Mouse (Mus musculus): Measurements from ENCODE around the gene Elk3. TPM values are rescaled to one million over a fixed set of nuclear protein-coding genes. Genes with fewer than 3 reads are reported as not detected.
"Not testable (repeated sequence)": the region's sequence is repeated elsewhere in the genome, so short reads cannot be mapped to it uniquely, and the experiment has no call there.

The Elk3 gene
- polyA plus RNA-seq (2015; fragmentation: Nextera tagmentation; extraction: Ambion mirVana): 18.2 and 19.1 TPM in 2 replicates

GRCm38 (mm10) chr10:93310721-93311411 lies at the start of gene Elk3:
Elk3 (minus strand) TSS chr10:93311135.
- peak; percentile 71 for DNase-seq (ENCODE audit: low spot score)

GRCm38 (mm10) chr10:93360623-93361022 lies 49.7 kb upstream of the Elk3 start:
- no peak for DNase-seq (ENCODE audit: low spot score)

- DNase-seq (ENCODE audit: low spot score): not testable (repeated sequence)
Measured at GRCm38 (mm10) chr10:93360190-93360589, 49.3 kb upstream of the Elk3 start.

- DNase-seq (ENCODE audit: low spot score): no peak
Measured at GRCm38 (mm10) chr10:93359339-93359863, 48.5 kb upstream of the Elk3 start.

DNA sequence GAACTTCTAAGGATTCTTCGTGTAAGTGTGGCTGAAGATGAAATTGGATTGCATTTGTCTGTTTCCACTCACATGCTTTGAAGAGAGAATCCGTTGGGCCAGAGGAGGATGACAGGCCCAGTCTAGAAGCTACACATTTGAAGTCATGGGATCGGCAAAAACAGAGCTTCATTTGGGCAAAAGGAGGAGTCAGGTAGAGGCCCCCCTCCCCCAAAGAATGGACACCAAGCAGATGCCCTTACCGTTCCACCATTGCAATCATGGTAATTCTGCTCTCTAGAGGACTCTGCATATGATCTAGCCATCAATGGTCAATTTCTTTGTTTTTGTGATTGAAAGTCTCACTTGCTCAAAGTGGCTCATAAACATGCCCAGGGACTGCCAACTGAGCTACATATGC lies 47.9 kb upstream of the Elk3 start:
- DNase-seq (ENCODE audit: low spot score): no peak

GRCm38 (mm10) chr10:93357162-93357561 lies 46.2 kb upstream of the Elk3 start:
- DNase-seq (ENCODE audit: low spot score): no peak

DNA sequence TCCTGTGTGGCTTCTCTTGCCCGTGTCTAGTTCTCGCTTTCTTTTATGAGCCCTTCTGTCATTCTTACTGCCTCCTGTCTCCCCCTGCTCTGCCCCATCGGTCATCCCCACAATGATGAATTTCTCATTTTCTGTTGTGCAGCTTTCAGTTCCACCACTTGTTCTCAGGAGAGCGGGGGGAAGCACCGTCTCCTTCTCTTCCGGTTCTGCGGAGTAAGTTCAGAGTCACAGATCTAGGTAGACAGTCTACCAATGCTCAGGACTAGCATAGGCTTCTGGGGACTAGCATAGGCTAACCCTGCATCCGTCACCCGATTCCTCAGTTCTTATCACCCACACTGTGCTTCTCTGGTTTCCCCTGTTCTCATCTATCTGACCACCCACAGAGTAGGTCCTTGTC lies 45.2 kb upstream of the Elk3 start:
- DNase-seq (ENCODE audit: low spot score): no peak

DNA sequence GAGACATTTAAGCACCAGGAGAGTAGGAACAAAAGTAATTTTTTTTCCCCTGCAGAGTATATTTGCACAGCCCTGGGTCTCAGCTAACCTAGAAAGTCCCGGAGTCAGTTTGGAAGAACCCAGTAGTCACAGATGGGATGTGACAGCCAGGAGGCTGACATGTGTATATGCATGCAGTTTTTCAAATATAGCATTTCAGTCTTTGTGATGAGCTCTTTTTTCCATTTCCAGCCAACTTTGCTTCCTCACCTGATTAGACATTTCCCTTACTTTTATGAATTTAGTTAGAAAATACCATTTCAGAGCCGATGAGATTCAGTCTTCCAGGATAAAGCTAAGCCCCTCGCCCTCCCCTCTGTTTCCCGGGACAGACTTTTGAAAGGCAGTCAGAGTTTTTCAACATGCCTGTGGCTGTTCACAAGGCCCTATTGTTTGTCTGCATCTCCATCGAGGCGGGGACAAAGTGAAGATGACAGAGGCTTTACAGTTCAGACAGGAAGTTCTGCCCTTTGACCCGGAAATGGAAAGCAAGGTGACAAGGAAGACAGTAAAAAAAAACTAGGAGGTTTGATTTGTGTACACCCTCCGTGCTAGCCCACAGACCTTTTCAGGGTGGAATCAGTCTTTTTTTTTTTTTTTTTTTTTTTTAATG lies 44.5 kb upstream of the Elk3 start:
- no peak for DNase-seq (ENCODE audit: low spot score)

DNA sequence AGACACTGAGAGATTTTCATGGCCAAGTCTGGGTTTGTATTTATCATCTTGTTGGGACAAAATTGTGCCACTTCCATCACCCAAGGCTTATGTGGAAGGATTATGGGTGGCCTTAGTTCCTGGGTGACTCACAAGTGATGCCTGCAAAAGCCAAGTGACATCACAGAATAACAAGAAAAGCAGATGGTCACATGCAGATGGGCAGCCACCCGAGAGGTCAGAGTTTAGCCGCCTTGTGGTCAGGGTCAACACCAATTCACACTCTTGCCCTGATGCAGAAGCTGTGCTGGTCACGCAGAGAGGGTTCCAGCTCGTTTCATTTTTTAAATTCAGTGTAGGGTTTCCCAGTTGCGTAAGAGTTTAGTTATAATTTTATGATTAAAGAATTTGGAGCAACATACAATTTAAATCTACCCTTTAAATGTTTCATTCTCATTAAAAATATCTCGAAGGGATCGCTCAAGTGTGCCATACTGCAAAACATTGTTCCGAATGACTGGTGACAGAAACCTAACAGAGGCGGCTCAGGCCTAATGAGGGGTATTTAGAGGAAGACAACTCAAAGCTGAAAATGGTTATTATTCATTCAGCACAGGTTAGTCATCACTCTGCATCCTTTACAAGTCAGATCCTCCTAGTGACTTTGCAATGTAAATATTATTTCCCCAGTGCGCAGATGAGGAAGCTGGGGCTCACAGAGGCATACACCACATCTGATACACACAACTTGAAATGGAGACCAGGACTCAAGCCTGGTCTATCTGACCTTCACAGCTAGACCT lies 42.8 kb upstream of the Elk3 start:
- no peak for DNase-seq (ENCODE audit: low spot score)

- no peak for DNase-seq (ENCODE audit: low spot score)
Measured at GRCm38 (mm10) chr10:93347918-93348505, 37.1 kb upstream of the Elk3 start.

GRCm38 (mm10) chr10:93347387-93347786 lies 36.5 kb upstream of the Elk3 start:
- no peak for DNase-seq (ENCODE audit: low spot score)

GRCm38 (mm10) chr10:93346208-93346936 lies 35.4 kb upstream of the Elk3 start:
- no peak for DNase-seq (ENCODE audit: low spot score)

GRCm38 (mm10) chr10:93345497-93345896 lies 34.6 kb upstream of the Elk3 start:
- no peak for DNase-seq (ENCODE audit: low spot score)

DNA sequence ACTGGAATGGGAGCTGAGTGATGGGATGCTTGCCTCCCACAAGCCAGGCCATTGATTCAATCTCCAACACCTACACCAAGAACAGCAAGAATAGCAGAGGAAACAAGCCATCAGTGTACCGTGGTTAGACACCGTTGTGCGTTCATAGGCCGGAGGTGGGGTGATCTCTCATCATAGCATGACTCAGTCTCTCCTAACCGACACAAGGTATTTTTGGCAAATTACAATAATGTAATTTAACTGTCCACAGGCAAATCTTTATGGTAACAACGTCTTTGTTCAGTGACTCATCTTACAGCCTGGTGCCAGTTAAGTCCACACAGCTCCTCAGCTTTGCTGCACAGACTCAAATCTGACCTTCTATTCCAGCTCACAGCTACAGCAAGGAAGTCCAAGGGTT lies 32.5 kb upstream of the Elk3 start:
- DNase-seq (ENCODE audit: low spot score): no peak

- no peak for DNase-seq (ENCODE audit: low spot score)
Measured at GRCm38 (mm10) chr10:93342986-93343385, 32.1 kb upstream of the Elk3 start.

DNA sequence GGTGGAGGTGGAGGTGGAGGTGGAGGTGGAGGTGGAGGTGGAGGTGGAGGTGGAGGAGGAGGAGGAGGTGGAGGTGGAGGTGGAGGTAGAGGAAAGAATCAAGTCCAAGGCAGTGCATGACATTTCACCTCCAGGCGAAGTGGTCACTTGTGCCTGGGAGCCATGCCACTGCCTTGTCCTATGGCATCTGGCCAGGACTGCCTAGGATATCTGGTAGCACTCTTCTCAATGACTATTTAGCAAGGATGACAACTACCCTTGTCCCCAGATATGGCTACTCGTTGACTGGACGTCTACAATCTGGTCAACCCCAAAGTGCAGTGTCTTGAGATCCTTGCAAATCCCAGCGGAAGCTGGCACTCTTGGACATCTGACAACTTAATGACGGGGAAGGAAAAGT lies 27.6 kb upstream of the Elk3 start:
- no peak for DNase-seq (ENCODE audit: low spot score)

GRCm38 (mm10) chr10:93336462-93336931 lies 25.6 kb upstream of the Elk3 start:
- DNase-seq (ENCODE audit: low spot score): peak; percentile 50

DNA sequence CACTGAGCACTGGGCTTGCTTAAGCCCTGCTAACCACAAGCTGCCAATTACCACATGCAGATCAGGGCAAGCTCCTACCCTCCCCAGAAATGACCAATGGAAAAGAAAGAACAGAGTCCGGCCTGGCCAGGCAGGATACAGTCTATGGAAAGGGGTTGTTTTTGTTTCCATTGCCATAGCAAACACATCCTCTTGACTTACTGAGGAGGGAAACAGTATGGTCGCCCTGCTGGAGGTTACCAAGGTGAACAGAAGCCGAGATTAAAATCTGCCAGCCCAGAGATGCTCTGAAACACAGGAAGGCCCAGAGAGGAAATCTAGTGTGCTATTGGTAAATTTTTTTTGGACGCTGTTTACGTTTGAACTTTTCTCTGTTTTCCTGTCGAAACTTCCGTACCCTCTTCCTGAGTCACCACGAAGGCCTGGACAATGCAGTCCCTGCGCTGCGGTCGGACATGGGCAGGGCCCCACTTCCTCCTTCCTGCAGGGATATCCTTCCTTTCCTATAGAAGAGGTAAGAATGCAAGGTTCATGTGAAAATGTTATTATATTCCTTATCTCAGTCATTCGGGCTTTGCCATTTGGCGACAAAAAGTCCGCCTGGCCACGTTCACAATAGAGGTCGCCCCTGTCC lies 25.0 kb upstream of the Elk3 start:
- DNase-seq (ENCODE audit: low spot score): peak; percentile 42

DNA sequence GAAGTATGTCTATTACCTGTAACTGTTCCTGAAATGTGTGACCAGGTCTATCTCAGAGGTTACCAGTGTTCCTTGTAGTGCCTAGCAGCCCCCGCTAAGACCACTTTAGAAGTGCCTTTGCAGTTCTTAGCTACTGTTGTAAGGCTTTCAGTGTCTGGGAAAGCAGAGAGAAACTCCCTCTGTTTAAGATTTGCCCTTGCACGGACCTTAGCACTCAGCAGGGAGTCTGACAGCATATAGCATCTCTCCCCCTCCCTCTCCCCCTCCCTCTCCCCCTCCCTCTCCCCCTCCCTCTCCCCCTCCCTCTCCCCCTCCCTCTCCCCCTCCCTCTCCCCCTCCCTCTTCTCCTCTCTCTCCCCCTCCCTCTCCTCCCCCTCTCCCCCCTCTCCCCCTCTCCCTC lies 24.1 kb upstream of the Elk3 start:
- DNase-seq (ENCODE audit: low spot score): no peak

- DNase-seq (ENCODE audit: low spot score): no peak
Measured at GRCm38 (mm10) chr10:93333239-93333638, 22.3 kb upstream of the Elk3 start.

All from thymus, postnatal 0 days (tissue).